Mouse (Mus musculus): ENCODE results near the gene Rac1.

Gene Rac1

DNA sequence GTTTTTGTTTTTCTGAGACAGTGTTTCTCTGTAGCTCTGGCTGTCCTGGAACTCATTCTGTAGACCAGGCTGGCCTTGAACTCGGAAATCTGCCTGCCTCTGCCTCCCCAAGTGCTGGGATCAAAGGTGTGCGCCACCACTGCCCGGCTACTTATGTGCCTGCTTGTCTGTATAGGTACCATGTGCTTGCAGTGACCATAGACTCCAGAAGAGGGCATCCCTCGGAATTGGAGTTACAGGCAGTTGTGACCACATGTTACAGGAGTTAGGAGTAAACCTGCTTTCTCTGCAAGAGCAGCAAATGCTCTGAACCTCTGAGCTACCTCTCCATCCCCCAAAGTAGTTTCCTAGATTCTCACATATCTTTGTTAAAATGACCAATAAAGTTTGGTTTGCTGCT lies 36.1 kb downstream of the Rac1 start:
- no peak for DNase-seq

DNA sequence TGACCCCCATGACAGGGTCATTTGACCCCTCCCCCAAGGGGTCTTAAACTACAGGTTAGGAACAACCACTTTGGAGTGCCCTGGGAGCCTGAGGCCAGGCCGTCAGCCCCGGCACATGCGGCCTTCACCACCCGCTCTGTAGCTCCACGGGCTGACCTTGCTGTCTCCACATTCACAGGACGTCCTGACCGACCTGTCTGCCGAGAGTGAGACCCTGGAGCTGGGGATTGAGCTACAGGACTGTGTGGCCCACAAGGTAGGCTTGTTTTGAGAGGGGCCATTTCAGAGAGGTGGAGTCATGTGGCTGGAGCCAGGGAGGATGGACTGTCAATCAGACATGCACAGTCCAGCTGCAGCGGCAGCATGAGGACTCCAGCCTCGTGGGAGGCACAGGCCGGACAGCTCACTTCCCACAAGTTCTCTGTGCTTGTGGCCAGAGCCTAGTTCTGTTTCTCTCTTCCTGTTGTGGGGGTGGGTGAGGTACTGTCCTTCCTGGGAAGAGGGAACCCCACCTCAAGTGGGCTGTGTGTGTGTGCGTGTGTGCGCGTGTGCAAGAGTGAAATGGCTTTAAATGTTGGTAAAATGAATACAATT lies 38.0 kb downstream of the Rac1 start:
- DNase-seq = no peak

DNA sequence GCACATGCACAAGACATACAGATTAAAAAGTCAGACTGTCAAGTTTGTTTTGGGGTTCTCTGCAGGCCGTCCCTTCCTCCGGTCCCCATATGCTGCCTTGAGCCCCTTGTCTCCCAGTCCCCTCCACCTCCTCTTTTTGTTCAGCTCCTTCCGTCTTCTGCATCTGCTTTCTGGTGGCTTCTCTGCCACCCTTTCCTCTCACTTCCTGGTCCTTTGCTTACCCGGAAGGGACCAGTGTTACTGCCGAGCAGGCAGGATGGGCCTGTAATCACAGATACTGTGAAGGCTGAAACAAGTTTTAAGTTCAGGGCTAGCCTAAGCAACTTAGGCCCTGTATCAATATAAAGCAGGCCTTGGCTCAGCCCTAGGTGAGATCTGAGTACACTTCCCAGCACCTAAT lies 39.8 kb downstream of the Rac1 start:
- DNase-seq = no peak

DNA sequence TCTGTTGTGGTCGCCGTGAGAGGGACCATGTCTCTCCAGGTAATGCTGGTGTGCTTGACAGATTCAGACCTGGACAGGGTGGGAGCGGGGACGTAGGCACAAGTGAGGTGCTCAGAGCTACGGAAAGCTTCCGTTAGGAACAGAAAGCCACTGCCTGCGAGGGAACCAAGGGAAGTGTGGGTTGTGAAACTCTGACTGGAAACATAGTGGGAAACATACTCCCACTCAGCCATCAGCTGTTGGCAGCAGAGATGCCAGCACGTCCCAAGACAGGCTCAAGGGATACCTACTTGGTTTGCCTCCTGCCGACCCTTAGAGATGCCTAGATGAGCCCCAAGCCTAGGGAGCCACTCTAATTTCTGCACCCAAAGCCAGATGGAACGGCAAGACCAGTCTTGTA lies 40.6 kb downstream of the Rac1 start:
- no peak for DNase-seq

DNA sequence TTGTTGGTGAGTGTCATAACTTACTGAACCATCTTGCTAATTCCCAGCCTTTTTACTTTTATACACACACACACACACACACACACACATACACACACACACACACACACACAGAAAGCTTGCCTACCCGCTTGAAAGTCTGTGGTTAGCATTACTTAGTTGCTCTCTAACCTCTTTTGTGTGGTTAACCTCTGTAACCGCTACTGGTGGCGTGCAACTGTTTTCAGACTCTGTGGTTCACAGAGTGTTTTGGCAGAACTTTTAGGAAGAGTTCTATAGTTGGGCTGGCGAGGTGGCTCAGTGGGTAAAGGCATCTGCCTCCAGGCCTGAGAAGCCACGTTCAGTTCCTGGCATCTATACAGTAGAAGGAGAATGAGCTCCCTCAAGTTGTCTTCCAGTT lies 42.9 kb downstream of the Rac1 start:
- DNase-seq = no peak

DNA sequence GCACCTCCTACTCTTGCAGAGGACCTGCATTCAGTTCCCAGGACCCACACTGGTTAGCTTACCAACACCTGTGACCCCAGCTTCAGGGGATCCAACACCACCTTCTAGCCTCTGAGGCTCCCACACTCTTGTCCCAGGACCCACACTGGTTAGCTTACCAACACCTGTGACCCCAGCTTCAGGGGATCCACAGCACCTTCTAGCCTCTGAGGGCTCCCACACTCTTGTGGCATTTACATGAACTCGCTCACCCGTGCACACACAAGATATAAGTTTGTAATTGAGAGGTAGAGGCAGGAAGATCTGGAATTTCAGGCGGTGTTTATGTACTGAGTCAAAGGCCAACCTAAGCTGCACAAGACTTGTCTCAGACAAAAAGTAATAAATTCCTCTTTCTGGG lies 49.9 kb downstream of the Rac1 start:
- DNase-seq = no peak

DNA sequence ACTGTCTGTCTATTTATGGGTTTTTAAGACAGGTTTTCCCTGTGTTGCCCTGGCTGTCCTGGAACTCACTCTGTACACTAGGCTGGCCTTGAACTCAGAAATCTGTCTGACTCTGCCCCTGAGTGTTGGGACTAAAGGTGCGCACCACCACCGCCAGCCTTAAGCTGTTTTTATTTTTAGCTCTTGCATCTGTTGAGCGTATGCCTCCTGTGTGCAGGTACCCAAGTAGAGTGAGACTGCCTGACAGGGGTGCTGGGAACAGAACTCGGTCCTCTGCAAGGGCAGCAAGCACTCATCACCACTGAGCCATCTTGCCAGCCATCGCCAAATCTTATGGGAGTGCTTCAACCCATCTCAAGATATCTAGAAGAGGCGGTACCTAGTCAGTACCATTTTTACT lies 51.8 kb downstream of the Rac1 start:
- no peak for DNase-seq

DNA sequence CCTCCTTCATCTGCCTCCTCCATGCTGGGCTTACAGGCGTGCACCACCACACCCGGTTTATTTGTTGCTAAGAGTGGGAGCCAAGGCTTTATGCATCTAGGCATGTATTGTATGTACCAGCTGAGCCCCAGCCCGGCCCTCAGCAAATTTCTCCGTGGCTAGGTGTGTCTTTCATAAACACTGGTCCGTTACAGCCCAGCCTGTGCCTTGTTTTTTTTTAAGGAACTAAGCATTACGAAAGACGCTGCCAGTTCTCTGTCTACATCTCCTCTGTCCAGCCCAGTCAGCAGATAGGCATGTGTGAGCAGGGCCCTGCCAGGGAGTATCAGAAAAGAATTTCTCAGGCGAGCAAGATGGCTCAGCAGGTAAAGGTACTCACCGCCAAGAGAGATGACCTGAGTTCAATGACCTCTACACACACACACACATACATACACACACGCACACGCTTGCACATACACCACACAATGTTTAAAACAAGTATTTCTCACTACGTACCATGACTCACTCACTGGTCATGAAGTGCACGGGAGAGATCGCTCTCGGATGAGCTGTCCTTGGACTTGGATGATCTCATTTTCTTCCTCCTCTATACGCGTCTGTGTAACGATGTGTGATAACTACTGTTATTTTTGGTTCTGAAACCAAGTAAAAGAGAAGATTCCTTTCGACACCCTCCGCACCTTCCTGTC lies 52.5 kb downstream of the Rac1 start:
- no peak for DNase-seq

DNA sequence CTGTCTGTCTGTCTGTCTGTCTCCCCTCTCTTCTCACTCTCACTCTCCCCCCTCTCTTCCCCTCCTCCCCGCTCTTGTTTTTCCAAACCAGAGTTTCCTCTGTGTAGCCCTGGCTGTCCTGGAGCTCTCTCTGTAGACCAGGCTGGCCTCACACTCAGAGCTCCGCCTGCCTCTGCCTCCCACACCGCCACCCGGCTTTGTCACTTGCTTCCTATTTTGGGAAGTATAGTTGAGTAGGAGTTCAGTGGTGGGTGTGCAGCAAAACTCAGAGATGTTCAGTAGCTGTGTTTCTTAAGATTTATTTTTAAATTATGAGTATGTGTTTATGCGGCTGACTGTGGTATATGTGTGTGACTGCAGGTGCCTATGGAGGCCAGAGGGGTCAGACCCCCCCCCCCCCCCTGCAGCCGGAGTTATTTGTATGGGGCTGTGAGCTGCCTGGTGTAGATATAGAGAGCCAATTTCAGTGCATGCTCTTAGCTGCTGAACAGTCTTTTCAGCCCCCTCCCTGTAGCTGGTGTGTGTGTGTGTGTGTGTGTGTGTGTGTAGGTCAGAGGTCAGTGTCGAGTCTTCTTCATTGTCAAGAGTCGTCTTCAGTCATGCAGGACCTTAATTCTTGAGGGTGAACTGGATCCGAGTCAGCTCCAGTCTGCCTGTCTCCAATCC lies 55.8 kb downstream of the Rac1 start:
- DNase-seq = no peak

DNA sequence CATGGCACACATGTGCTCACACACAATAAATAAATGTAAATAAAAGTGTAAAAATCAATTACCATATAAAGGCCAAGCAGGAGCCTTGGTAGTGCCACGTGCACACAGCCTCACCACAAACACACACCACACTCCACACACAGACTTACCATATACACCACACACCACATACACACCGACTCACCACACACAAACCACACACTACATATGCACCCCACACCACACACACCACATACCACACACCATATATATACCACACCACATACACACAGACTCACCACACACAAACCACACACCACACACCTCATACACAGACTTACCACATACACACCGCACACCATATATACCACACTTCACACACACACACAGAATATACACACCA lies 56.7 kb downstream of the Rac1 start:
- DNase-seq = no peak

DNA sequence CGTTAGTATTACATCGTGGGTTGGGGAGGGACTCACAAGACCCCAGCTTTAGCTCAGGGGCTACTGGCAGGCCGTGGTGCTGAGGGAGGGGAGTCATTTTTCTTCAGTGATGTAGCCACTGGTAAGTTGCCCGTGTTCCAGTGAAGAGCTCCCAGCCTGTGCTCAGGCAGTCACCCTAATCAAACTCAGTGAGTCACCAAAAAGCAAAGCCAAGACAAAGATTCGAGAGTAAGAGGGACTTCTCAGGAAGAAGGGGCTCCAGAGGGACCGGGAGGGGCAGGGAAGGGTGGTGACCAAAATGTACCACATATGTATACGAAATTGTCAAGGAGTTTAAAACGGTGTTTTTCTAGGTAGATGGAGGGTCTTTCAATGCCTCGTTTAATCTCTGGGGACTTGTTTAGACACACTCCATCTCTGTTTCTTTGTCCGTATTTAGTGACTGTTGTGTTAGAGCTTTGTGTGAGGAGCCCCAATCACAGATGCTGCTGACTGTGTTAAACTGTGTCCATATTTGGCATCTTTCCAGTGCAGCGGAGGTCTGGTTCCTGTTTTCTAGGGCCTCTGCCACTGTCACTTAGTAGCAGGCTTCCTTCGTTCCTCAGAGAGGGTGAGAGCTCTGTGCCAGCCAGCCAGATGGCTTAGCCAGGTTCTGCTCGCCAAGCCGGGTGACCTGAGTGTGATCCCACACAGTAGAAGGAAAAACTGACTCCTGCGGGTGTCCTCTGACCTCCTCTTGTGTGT lies 57.2 kb downstream of the Rac1 start:
- peak; percentile 23 to 45 for DNase-seq

DNA sequence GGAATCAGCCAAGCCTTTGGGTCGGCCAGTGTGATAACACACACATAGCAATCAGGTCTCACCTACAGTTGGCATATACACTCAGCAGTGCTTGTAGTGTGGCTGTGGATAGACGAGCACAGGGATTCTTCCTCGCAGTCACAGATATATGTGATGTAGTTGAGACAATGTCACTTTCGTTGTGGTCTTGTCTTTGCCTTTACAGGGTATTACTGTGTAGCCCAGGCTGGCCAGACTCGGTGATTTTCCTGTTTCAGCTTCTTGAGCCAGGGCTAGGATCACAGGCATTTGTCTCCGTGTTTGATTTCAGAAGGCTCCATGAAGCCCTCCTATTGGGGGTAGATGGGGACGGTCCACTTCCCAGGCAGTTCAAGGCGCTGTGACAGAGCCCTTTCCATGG lies 58.2 kb downstream of the Rac1 start:
- no peak for DNase-seq

DNA sequence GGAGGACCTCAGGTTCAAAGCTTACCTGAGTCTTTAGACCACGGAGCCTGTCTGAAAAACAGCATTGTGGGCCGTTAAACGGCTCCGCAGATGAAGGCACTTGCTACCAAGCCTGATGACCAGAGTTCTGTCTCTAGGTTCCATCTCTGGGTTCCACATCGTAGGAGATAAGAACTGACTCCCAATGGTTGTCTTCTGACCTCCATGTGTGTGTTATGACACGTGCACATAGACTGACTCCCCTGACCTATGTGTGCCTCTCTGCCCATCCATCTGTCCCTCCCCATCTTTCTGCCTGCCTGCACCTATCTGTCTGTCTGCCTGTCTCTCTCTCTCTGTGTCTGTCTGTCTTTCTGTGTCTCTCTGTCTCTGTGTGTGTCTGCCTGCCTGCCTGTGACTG lies 59.9 kb downstream of the Rac1 start:
- DNase-seq = no peak

DNA sequence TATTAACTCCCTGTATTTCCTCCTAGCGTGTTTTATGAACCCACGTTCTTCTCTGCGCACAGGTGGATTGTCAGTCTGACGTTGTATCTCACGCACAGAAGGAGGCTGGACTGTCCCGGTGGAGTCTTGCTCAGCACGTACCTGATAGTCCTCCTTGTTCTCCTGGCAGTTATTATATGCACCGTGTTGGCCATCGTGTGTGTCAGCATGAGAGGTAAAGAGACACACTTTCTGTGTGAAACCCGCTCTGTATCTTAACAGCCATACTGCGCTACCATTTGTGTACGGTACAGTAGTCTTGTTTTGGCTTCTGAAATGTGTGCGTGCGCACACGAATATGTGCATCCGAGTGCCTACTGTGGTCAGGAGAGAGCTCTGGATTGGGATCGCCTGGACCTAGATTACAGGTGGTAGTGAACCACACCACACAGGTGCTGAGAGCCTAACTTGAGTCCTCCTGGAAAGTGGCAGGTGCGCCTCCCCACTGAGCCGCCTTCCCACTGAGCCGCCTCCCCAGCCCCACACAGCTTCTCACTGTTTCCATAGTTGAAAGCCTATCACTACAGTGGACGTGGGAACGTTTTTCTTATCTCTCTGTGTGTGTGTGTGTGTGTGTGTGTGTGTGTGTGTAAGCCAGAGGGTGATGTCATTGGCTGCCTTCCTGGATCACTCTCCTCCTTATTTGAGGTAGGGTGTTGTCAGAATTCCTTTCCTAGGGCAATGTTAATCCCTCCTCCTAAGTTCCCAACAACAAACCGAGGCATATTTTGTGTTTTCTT lies 60.8 kb downstream of the Rac1 start:
- no peak for DNase-seq

DNA sequence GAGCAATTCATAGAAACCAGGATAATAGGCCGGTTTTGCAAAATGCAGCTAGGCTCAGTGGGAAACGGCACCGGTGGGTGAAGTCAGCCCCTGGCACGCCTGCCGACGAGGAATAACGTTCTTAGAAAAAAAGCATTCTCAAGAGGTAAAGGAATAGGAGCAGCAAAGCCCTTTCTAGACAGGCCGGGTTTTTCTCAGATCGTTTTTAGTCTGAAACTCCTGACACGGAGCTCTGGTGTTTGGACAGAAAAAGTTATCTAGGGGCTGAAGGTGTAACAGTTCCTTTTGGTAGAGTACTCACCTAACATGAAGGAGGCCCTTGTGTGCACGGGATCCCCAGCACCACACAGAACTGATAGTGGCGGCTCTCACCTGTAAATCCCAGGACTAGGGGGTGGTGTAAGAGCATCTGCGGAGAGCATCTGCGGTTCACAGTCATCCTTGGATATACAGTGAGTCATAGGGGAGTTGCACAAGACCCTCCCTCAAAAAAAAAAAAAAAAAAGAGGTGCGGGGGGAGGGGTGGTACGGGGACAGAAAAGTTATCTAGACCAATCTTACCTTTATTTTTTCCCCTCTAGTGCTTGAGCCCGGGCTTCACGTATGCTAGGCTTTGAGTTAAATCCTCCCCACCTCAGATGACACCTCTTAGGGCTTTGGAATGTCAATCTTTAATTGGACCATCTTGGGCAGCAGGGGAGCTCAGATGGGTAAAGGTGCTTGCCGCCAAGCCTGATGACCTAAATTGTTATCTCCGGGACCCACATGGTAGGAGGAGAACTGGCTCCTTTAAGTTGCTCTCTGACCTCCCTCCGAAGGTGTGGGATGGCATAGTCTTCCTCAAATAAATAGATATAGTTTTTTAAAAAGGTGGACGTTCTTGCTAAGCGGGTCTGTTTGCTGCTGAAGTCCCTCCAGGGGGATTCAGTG lies 62.4 kb downstream of the Rac1 start:
- no peak for DNase-seq

DNA sequence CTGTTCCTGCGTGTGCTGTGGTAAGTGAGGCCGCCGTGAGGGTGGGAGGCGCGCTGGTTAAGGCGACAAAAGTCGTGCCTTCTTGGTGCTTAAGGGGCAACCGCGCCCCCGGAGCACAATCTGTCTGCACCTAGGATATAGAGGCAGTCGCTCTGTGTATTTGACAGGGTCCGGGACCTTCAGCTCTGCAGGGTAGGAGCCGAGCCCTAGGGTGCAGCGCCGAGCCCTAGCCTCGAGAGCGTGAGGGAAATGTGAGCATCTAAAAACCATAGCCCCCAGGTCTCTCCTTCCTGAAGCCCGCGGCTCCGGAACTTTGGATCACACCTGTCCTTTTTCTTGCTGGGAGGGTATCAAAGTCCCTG lies 63.1 kb downstream of the Rac1 start:
- no peak for DNase-seq

DNA sequence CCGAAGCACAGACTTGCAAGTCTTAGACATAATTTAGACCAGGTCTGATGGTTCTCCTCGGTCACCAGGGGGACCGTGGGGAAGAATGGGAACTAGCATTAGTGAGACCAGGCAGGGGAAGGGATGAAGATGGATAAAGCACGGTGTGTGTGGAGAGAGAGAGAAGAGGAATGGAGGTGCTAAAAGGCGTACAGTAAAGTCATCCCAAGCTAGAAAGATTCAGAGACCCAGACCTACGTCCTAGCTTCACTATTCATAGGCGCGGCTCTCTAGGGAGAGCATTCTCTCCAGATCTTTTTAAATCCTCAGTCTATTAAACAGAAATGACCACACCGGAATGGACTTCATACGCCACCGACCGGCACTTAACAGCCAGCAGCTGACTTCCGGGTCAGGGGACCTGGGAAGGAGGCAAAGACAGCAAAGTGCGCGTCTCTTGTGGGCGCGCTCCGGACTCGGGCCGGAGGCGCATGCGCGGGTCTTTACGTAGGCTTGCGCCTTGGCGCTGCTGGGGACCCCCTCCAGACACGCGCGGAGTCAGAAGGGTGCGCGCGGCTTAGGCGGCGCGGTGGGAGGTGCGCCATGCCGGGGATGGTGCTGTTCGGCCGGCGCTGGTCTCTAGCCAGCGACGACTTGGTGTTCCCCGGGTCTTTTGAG lies 63.6 kb downstream of the Rac1 start, which contains the start of gene Daglb:
TSS of gene Daglb (plus strand) at position 485 of the 657 bp plus-strand sequence.
- DNase-seq = peak; percentile 84 to 88

DNA sequence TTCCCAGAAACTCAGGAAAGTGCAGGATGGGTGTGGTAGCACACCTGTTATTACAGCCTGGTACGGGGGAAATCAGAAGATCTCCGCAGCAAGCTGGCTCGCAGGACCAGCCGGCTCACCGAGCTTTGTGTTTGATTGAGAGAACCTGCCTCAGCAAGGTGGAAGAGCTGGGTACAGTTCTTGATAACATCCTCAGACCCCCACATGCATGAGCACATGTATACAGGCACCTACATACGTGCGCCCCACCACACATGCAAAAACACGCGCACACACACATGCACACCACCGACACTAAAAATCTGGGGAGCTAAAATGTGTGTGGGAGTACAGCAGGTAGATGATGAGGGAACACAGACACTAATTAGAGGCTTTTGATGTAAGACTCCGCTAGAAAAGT lies 64.2 kb downstream of the Rac1 start:
- DNase-seq = no peak
